Mouse (Mus musculus): ENCODE results near the gene Taar1. TPM values are rescaled to one million over a fixed set of nuclear protein-coding genes. Genes with fewer than 3 reads are reported as not detected.

The Taar1 gene
- total RNA-seq (2014; rRNA removed): not detected in 2 replicates
- not detected in 2 replicates for polyA plus RNA-seq (2015; fragmentation: Nextera tagmentation; extraction: Ambion mirVana)

- Histone ChIP-seq H3K4me1 (ENCODE audit: insufficient read depth) (no peaks in the 10 kb centered on the region), H3K9ac (no peak within 1 kb of the TSS), H3K9me3 (ENCODE audit: low read length) (no peaks in the 10 kb centered on the region), H3K36me3 (ENCODE audit: insufficient read depth) (no peaks in the 10 kb centered on the region), H3K27me3 (ENCODE audit: insufficient read depth, low read length) (no peaks in the 10 kb centered on the region), H3K4me2 (ENCODE audit: low read depth) (no peak within 1 kb of the TSS), H3K27ac (ENCODE audit: low read depth, low read length) (no peak within 1 kb of the TSS), H3K4me3 (ENCODE audit: low read depth, low read length) (no peak within 1 kb of the TSS)
- ATAC-seq: no peak
- no peak for DNase-seq
- 91% methylated on average over 4 of the region's 4 CpGs for WGBS
- no peak for TF ChIP-seq CTCF (IDR thresholded peaks at IDR 0.05; ENCODE audit: low read depth)
Observed at GRCm38 (mm10) chr10:23920056-23920455, at the start of gene Taar1. Gene Taar1, plus strand, starts transcription at chr10:23920356.

- no peak for DNase-seq
- TF ChIP-seq CTCF (IDR thresholded peaks at IDR 0.05; ENCODE audit: low read depth): no peak; the same call in 1 of the 2 replicates
- Histone ChIP-seq H3K9ac (no peak overlapping the region), H3K4me2 (ENCODE audit: low read depth) (no peak overlapping the region), H3K4me3 (ENCODE audit: low read depth, low read length) (no peak overlapping the region), H3K27me3 (ENCODE audit: insufficient read depth, low read length) (no peaks in the 10 kb centered on the region), H3K36me3 (ENCODE audit: insufficient read depth) (no peaks in the 10 kb centered on the region), H3K27ac (ENCODE audit: low read depth, low read length) (no peak overlapping the region), H3K9me3 (ENCODE audit: low read length) (no peaks in the 10 kb centered on the region), H3K4me1 (ENCODE audit: insufficient read depth) (no peaks in the 10 kb centered on the region)
- ATAC-seq: no peak
- whole genome bisulfite sequencing: 86% methylated on average over 6 of the region's 6 CpGs
Observed at GRCm38 (mm10) chr10:23880695-23881094, 39.5 kb upstream of the Taar1 start.

- 97% methylated on average over 1 of the region's 1 CpGs for WGBS
- no peak for TF ChIP-seq CTCF (IDR thresholded peaks at IDR 0.05; ENCODE audit: low read depth)
- Histone ChIP-seq H3K36me3 (ENCODE audit: insufficient read depth) (no peaks in the 10 kb centered on the region), H3K9ac (no peak overlapping the region), H3K4me1 (ENCODE audit: insufficient read depth) (no peaks in the 10 kb centered on the region), H3K9me3 (ENCODE audit: low read length) (no peaks in the 10 kb centered on the region), H3K27ac (ENCODE audit: low read depth, low read length) (no peak overlapping the region), H3K4me2 (ENCODE audit: low read depth) (no peak overlapping the region), H3K27me3 (ENCODE audit: insufficient read depth, low read length) (no peaks in the 10 kb centered on the region), H3K4me3 (ENCODE audit: low read depth, low read length) (no peak overlapping the region)
- ATAC-seq (no peak), DNase-seq (no peak)
Observed at GRCm38 (mm10) chr10:23884910-23885309, 35.2 kb upstream of the Taar1 start.

GRCm38 (mm10) chr10:23886060-23886459, 34.1 kb upstream of the Taar1 start:
- no peak overlapping the region for H3K4me3 ChIP-seq (ENCODE audit: low read depth, low read length)
- ATAC-seq (no peak), DNase-seq (no peak)
- H3K27me3 ChIP-seq (ENCODE audit: insufficient read depth, low read length): no peaks in the 10 kb centered on the region
- H3K36me3 ChIP-seq (ENCODE audit: insufficient read depth): no peaks in the 10 kb centered on the region
- H3K27ac ChIP-seq (ENCODE audit: low read depth, low read length): no peak overlapping the region
- no peaks in the 10 kb centered on the region for H3K4me1 ChIP-seq (ENCODE audit: insufficient read depth)
- no peak for TF ChIP-seq CTCF (IDR thresholded peaks at IDR 0.05; ENCODE audit: low read depth)
- WGBS: 78% methylated on average over 3 of the region's 3 CpGs
- no peak overlapping the region for H3K9ac ChIP-seq
- no peaks in the 10 kb centered on the region for H3K9me3 ChIP-seq (ENCODE audit: low read length)
- H3K4me2 ChIP-seq (ENCODE audit: low read depth): no peak overlapping the region

- Histone ChIP-seq H3K9me3 (ENCODE audit: low read length) (no peaks in the 10 kb centered on the region), H3K27ac (ENCODE audit: low read depth, low read length) (no peak overlapping the region), H3K27me3 (ENCODE audit: insufficient read depth, low read length) (no peaks in the 10 kb centered on the region), H3K4me1 (ENCODE audit: insufficient read depth) (no peaks in the 10 kb centered on the region), H3K4me3 (ENCODE audit: low read depth, low read length) (no peak overlapping the region), H3K4me2 (ENCODE audit: low read depth) (no peak overlapping the region), H3K36me3 (ENCODE audit: insufficient read depth) (no peaks in the 10 kb centered on the region), H3K9ac (no peak overlapping the region)
- ATAC-seq (no peak), DNase-seq (no peak)
- TF ChIP-seq CTCF (IDR thresholded peaks at IDR 0.05; ENCODE audit: low read depth): no peak
- WGBS: 89% methylated on average over 1 of the region's 1 CpGs
Observed at GRCm38 (mm10) chr10:23892987-23893386, 27.2 kb upstream of the Taar1 start.

- DNase-seq (no peak), ATAC-seq (no peak)
- Histone ChIP-seq H3K4me1 (ENCODE audit: insufficient read depth) (no peaks in the 10 kb centered on the region), H3K27me3 (ENCODE audit: insufficient read depth, low read length) (no peaks in the 10 kb centered on the region), H3K4me3 (ENCODE audit: low read depth, low read length) (no peak within 1 kb of the TSS), H3K27ac (ENCODE audit: low read depth, low read length) (no peak within 1 kb of the TSS), H3K9ac (no peak within 1 kb of the TSS), H3K9me3 (ENCODE audit: low read length) (no peaks in the 10 kb centered on the region), H3K36me3 (ENCODE audit: insufficient read depth) (no peaks in the 10 kb centered on the region), H3K4me2 (ENCODE audit: low read depth) (peak within 1 kb of the TSS; percentile 37)
- 42% methylated on average over 21 of the region's 21 CpGs for WGBS
- no peak for TF ChIP-seq CTCF (IDR thresholded peaks at IDR 0.05; ENCODE audit: low read depth)
Observed at GRCm38 (mm10) chr10:23894601-23895349, 25.4 kb upstream of the Taar1 start, which contains the start of gene Vnn1. Gene Vnn1, plus strand, starts transcription at chr10:23894688.

GRCm38 (mm10) chr10:23895376-23895775, 24.8 kb upstream of the Taar1 start:
- H3K27ac ChIP-seq (ENCODE audit: low read depth, low read length): no peak overlapping the region
- WGBS: 84% methylated on average over 7 of the region's 7 CpGs
- H3K9ac ChIP-seq: no peak overlapping the region
- H3K4me3 ChIP-seq (ENCODE audit: low read depth, low read length): no peak overlapping the region
- H3K9me3 ChIP-seq (ENCODE audit: low read length): no peaks in the 10 kb centered on the region
- H3K4me1 ChIP-seq (ENCODE audit: insufficient read depth): no peaks in the 10 kb centered on the region
- DNase-seq (no peak), ATAC-seq (no peak)
- no peak overlapping the region for H3K4me2 ChIP-seq (ENCODE audit: low read depth)
- no peaks in the 10 kb centered on the region for H3K27me3 ChIP-seq (ENCODE audit: insufficient read depth, low read length)
- TF ChIP-seq CTCF (IDR thresholded peaks at IDR 0.05; ENCODE audit: low read depth): no peak
- H3K36me3 ChIP-seq (ENCODE audit: insufficient read depth): no peaks in the 10 kb centered on the region

Data from forebrain, postnatal 0 days (tissue).